Mouse (Mus musculus): Measurements from ENCODE around the gene Gm4858.
"Not testable (repeated sequence)": the region's sequence is repeated elsewhere in the genome, so short reads cannot be mapped to it uniquely, and the experiment has no call there.

Gene Gm4858

DNA sequence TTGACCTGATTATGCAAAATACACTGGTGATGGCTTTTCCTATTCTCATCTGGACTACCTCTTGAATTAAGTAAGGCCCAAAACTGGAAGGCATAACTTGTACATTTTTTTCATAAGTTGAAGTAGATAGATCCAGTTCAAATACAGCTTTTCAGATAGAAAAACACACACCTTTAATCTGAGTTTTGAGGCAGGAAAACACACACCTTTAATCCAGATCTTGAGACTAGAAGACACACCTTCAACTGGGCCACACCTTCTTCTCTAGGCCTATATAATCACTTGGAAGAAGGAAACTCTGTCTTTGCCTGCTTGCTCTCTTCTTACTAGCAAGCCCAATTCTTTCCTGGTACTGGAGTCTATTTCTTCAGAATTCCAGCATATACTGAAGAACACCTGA, at the start of gene Gm4858:
Gene Gm4858 (plus strand): TSS at position 301 of the 400 bp plus-strand sequence.
- not testable (repeated sequence) for DNase-seq (ENCODE audit: low spot score)

DNA sequence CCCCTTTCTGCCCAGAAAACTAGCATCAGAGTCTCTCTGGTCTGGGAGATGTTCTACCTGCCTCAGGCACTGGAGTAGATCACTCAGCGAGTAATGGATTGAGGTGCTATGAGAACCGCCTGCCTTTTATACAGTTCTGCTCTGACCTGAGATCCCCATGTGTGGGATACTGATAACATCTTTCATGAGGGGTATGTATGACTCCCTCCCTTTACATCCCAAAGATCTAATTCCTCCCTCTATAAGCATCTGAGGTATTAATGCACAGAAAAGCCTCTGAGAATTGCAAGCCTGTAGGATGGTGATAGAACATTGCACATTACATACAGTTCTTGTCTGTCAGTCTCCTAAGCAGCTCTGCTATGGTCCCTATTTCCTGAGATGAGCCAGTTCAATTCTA, 49.7 kb upstream of the Gm4858 start, which contains the start of gene Lce1m:
Gene Lce1m (minus strand): TSS at position 101 of the 400 bp plus-strand sequence.
- no peak for DNase-seq (ENCODE audit: low spot score)

DNA sequence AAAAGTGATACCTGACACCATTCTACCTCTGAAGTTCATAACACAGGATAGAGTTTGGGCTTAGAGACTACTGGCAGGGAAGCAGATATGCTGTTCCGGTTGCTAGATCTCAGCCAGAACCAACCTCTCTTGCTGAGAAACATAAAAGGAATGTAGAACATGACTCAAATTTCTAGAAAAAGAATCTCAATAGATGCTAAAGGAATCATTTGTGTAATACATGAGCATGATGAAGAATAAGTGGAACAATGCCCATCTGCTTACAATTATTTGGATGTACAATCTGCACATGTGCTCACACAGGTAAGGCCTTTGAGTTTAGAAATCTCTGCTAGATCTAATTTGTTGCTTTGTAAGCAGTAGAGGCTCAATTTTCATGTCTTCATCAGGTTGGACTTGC, 47.5 kb upstream of the Gm4858 start:
- DNase-seq (ENCODE audit: low spot score): no peak

DNA sequence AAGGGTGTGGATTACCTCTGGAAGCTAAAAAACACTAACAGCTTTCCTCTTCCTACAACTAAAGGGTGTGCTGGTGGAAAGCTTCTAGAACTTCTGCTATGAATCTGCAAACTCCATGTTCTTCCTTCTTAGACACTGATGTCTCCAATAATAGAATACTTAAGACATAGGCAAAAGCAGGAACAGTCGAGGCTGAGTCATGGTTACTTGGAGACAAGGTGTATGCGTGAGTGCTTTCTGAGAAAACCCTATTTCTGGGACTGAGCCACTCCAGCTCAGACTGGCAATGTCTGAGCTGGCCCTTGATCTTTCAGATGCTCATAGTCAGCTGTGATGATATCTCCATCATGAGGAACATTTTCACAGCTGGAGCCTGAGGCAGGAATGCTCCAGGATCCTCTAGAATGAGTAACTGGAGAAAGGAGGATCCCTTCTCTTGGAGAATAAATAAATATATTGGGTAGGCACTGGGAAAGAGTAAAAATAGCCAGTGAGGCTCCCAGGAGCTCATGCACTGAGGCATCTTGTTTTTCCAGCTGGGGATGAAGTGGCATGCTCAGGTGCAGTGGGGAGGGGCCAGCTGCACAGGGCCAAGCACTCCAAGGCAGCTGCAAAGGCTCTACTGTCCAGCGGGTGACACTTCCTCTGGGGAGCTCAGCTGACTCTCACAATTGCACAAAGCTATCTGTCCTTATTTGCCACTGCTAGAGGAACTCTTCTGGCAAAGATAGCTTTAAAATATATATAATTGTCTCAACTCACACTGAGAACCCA, 45.0 kb upstream of the Gm4858 start:
- no peak for DNase-seq (ENCODE audit: low spot score)

DNA sequence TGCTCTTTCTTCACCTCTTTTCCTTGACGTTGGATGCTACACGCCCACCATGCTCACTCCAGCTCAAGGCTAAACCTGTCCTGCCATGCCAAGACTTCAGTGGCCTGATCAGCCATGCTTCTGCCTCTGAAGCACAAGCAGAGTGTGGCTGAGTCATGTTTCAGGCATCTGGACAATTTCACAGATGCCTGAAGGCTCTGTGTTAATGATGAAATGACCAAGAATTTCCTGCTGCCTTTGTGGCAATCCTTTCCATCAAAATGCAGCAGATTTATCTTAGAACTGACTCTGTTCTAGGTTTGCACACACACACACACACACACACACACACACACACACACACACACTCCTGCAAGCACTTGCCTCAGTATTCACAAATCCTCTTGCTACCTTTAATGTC, 43.1 kb upstream of the Gm4858 start:
- no peak for DNase-seq (ENCODE audit: low spot score)

DNA sequence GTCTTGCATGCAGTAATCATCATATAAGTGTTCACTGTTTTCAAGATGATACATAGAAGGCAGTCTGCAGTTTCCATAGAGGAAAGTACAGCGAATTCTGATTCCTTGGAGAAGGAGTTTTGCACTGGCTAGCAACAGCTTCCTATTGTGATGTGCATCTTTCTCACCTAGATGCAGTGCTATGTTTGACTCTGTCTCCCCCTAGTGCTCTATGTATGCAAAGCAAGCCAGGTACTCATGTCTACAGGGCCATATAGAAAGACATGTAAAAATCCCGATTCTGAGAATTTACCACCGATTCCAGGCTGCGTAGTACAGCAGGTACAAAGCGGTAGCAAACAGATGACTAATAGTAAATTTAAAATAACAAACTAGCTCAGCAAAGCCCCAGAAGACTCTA, 37.2 kb upstream of the Gm4858 start:
- no peak for DNase-seq (ENCODE audit: low spot score)

DNA sequence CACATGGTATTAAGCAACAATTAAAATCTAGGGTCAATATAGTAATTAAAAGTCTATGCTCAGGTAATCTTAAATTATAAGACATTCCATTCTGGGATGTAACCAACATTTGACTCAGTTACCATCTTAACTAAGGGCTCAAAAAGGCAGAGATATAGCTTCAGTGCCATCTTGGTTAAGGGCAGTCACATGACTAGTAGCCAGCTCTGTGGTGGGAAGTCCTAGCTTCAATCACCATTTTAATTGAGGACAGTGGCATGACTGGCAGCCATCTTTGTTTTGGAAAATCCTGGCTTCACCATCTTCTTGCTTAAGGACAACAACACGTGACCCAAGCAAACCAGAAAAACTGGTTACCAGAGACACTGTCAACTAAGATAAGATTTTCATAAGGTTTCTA, 18.4 kb upstream of the Gm4858 start:
- DNase-seq (ENCODE audit: low spot score): no peak

DNA sequence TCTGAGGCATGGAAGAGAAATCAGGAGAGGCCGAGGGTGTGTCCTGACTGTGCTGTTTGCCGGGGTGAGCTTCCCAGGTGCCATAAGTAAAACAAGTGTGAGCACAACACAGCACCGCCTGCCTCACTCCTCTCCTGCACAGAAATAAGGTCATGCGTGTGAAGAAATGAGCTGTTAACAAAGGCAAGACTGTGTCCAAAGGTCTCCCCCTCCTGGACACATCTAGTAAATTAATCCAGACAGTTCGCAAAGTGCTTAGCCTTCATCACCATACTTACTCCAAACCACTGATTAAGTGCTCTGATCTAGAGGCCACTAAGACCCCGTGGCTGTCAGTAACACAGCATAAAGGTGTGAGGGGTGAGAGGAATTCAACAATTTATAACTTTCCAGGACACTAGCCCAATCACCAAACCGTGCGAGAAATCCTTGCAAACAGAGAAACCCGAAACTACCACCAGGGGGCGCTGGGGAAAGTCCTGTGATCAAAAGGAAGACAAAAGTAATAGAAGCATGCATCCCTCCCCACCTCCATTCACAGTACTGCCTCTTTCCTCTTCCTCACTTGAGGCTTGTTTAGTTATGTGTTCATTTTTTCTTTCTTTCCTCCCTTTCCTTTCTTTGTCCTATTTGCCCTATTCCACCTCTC, 15.7 kb upstream of the Gm4858 start:
- DNase-seq (ENCODE audit: low spot score): no peak

DNA sequence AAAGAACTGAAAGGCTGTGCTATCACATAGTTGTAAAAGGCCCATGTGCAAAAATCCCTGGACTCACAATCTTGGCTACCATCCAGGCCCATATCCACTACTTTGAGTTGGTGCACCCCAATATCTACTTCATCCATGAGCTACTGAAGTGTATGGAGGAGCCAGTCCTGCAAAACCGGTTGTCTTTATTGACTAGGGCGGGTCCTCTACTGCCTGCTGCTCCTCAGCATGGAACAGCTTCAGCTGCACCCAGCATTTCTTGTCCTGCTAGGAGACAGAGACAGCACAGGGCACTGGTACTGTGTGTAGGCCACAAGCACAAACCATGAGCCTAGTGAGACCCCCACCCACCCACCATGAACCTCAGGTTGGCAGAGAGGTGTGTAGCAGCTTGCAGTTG, 18.0 kb downstream of the Gm4858 start:
- DNase-seq (ENCODE audit: low spot score): no peak

DNA sequence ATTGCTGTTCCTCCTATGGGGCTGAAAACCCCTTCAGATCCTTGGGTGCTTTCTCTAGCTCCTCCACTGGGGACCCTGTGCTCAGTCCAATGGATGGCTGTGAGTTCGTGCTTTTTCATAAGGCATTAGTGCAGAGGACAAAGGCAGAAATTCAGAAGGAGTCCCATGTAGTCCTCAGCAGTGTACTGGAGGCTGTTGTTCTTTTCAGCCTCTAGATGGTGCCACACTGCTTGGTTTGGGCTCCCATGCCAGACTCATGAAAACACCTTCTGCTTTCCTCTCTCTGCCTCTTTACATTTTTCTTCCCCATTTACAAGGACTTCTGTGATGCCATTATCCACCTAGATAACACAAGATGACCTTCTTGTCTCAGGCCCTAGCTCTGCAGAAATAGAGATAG, 25.0 kb downstream of the Gm4858 start:
- DNase-seq (ENCODE audit: low spot score): not testable (repeated sequence)

DNA sequence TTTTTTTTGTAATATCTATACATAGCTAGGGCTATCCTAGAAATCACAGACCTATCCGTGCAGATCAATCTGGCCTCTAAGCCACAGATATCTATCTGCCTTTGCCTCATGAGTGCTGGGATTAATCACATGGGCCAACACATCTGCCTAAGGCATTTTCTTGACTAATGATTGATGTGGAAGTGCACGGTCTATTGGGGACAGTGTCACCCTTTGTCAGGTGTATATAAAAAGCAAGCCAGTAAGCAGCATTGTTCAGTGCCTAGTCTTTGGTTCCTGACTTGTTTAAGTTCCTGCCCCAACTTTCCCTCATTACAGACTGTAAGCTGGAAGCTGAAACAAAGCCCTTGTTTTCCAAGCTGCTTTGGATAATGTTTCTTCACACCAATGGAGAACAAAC, 27.8 kb downstream of the Gm4858 start:
- DNase-seq (ENCODE audit: low spot score): no peak

DNA sequence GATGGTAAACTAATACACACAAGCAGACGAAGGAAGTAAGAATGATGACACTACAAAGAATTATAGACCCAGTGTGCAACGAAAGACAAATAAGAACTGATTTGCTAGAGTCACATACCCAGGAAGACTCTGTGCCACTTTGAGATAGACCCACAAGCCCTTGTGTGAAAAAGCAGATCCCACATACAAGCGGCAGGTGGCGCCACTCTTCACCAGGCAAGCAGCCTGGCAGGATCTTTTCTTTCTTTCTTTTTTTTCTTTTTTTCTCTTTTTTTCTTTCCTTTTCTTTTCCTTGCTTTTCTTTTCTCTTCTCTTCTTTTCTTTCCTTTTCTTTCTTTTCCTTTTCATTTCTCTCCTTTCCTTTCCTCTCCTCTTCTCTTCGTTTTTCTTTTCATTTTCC, 43.0 kb downstream of the Gm4858 start:
- DNase-seq (ENCODE audit: low spot score): no peak

DNA sequence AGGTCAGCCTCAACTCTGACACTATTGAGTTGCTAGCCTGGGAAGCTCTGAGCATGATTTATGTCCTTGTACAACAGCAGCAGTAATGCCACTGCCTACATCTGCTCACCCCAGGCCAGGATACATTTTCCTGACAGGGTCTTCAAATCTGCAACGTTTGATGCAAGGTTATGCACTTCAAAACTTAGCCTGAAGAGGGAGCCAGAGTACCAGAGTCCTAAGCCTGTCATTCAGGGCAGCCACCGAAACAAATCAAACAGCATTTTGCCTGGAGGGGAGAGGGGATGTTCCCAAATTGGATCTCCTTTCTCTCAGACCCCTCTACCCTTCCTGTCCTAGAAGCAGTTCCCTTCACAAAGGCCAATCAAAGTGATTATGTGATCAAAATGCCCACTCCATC, 45.9 kb downstream of the Gm4858 start:
- no peak for DNase-seq (ENCODE audit: low spot score)

DNA sequence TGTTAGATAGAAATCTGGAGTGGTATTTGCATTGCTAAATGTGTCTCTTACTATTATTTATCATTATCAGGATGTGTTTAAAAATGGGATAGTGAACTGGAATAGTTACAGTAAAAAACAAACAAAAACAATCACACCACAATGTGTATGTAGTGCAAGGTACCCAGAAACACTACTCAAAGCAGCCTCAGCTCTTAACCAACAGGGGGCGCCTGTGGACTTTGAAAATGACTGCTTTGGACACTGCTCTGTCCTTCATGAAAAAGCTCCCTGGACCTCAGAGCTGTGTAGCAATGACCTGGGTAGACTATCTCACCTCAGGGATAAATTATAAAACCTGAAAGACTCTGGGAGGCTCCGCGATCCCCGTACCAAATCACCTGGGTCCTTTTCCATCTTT, 50.5 kb downstream of the Gm4858 start:
- DNase-seq (ENCODE audit: low spot score): no peak

Measured in MN1 (cell line).